Mouse (Mus musculus): ENCODE measurements around the gene Rbm3. TPM values are rescaled to one million over a fixed set of nuclear protein-coding genes. Genes with fewer than 3 reads are reported as not detected.

The Rbm3 gene
- 276 and 291 TPM in 2 replicates for polyA plus RNA-seq (2012; rRNA removed)

- peak within 1 kb of the TSS; percentile 99 for H3K27ac ChIP-seq (ENCODE audit: insufficient read depth, low read length)
- DNase-seq: peak; percentile 85 to 88
- H3K4me1 ChIP-seq (ENCODE audit: control insufficient read depth, insufficient read depth, low read length): no peaks in the 10 kb centered on the region
- peak within 1 kb of the TSS; percentile 98 for H3K4me3 ChIP-seq (replicated peaks; ENCODE audit: insufficient read depth, low read depth, low read length)
- no peak for TF ChIP-seq CTCF (IDR thresholded peaks at IDR 0.05; ENCODE audit: borderline replicate concordance, insufficient read depth, low read depth, low read length)
- TF ChIP-seq POLR2A (IDR thresholded peaks at IDR 0.05; ENCODE audit: borderline replicate concordance, insufficient read depth, low read length): peak; percentile 70; the same call in 1 of the 2 replicates
- H3K27me3 ChIP-seq (ENCODE audit: control insufficient read depth, insufficient read depth, low read length): no peaks in the 10 kb centered on the region
- WGBS: 12% methylated on average over 57 of the region's 65 CpGs
Observed at GRCm38 (mm10) chrX:8145153-8145991, at the start of gene Rbm3. Rbm3 (minus strand) TSS chrX:8145880.

DNA sequence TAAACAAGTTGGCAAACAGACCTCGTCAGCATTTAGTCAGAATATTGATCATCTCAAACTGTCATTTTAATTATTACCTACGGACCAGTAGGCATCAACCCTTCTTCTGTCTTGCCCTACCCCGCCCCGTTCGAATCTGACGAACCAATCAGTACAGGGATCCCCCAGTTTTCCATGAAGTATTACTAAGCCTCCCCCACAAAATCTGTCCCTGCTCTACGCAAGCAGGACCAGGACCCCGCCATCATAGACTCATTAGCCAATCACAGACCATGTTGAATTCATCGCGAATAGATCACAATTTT lies 47.7 kb upstream of the Rbm3 start, which contains the start of gene Ebp:
Ebp (minus strand) TSS at position 94 of the 305 bp plus-strand sequence.
- peak in 1 of 2 experiments; percentile 45 for DNase-seq
- Histone ChIP-seq H3K27me3 (ENCODE audit: control insufficient read depth, insufficient read depth, low read length) (no peaks in the 10 kb centered on the region), H3K4me3 (replicated peaks; ENCODE audit: insufficient read depth, low read depth, low read length) (peak within 1 kb of the TSS; percentile 97), H3K27ac (ENCODE audit: insufficient read depth, low read length) (peak within 1 kb of the TSS; percentile 95), H3K4me1 (ENCODE audit: control insufficient read depth, insufficient read depth, low read length) (peaks cover 6% of the 10 kb centered on the region; the same call in 1 of the 2 replicates)
- TF ChIP-seq CTCF (IDR thresholded peaks at IDR 0.05; ENCODE audit: borderline replicate concordance, insufficient read depth, low read depth, low read length) (no peak), POLR2A (IDR thresholded peaks at IDR 0.05; ENCODE audit: borderline replicate concordance, insufficient read depth, low read length) (no peak)
- 8% methylated on average over 10 of the region's 10 CpGs for WGBS

- WGBS: 6% methylated on average over 38 of the region's 38 CpGs
- TF ChIP-seq POLR2A (IDR thresholded peaks at IDR 0.05; ENCODE audit: borderline replicate concordance, insufficient read depth, low read length) (peak; percentile 63; the same call in 1 of the 2 replicates), CTCF (IDR thresholded peaks at IDR 0.05; ENCODE audit: borderline replicate concordance, insufficient read depth, low read depth, low read length) (no peak)
- peak; percentile 85 to 91 for DNase-seq
- peak overlapping the region; percentile 97 for H3K4me3 ChIP-seq (replicated peaks; ENCODE audit: insufficient read depth, low read depth, low read length)
- H3K27ac ChIP-seq (ENCODE audit: insufficient read depth, low read length): peak overlapping the region; percentile 95
- H3K4me1 ChIP-seq (ENCODE audit: control insufficient read depth, insufficient read depth, low read length): peaks cover 3% of the 10 kb centered on the region; the same call in 1 of the 2 replicates
- H3K27me3 ChIP-seq (ENCODE audit: control insufficient read depth, insufficient read depth, low read length): no peaks in the 10 kb centered on the region
Observed at GRCm38 (mm10) chrX:8192640-8193418, 47.1 kb upstream of the Rbm3 start.

GRCm38 (mm10) chrX:8192126-8192639 lies 46.5 kb upstream of the Rbm3 start:
- H3K4me3 ChIP-seq (replicated peaks; ENCODE audit: insufficient read depth, low read depth, low read length): peak overlapping the region; percentile 97
- H3K4me1 ChIP-seq (ENCODE audit: control insufficient read depth, insufficient read depth, low read length): 0 out of 2 replicates have a peak, but pooled peaks cover 2% of the 10 kb centered on the region
- DNase-seq: no peak
- H3K27me3 ChIP-seq (ENCODE audit: control insufficient read depth, insufficient read depth, low read length): no peaks in the 10 kb centered on the region
- 6% methylated on average over 13 of the region's 13 CpGs for WGBS
- TF ChIP-seq POLR2A (IDR thresholded peaks at IDR 0.05; ENCODE audit: borderline replicate concordance, insufficient read depth, low read length) (no peak), CTCF (IDR thresholded peaks at IDR 0.05; ENCODE audit: borderline replicate concordance, insufficient read depth, low read depth, low read length) (no peak)
- peak overlapping the region; percentile 95 for H3K27ac ChIP-seq (ENCODE audit: insufficient read depth, low read length)

DNA sequence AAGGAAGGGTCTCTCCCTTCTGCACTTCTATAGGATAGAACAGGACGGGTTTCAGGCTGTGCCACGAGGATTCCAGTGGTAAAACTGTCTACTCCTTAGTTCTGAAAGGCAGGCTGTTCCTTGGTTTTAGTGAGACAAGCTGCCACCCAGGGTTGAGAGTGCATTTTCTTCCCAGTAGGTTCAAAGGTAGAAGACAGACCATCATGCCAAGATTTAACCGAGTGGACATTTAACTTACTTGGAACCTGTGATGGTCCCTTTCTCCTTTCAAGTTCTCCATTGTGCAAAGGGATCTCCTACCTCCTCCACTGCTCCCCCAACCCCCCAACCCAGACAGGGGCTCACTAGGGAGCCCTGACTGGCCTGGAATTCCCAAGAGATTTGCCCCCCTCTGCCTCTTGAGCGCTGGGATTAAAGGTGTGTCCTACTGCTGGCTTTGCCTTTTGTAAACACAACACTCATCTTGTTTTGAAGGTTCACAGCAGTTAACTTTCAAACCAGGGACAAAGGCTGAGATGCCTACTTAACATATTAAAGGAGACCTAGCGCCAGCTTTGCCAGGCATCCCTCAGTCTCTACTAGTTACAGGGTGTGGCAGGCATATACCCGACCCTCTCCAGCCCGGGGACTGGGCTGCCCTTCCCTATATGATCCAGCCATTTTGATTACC lies 37.3 kb upstream of the Rbm3 start:
- TF ChIP-seq POLR2A (IDR thresholded peaks at IDR 0.05; ENCODE audit: borderline replicate concordance, insufficient read depth, low read length): no peak
- no peak for TF ChIP-seq CTCF (IDR thresholded peaks at IDR 0.05; ENCODE audit: borderline replicate concordance, insufficient read depth, low read depth, low read length)
- no peak for DNase-seq
- Histone ChIP-seq H3K4me3 (replicated peaks; ENCODE audit: insufficient read depth, low read depth, low read length) (no peak overlapping the region), H3K27ac (ENCODE audit: insufficient read depth, low read length) (no peak overlapping the region), H3K4me1 (ENCODE audit: control insufficient read depth, insufficient read depth, low read length) (no peaks in the 10 kb centered on the region), H3K27me3 (ENCODE audit: control insufficient read depth, insufficient read depth, low read length) (no peaks in the 10 kb centered on the region)
- 22% methylated on average over 7 of the region's 7 CpGs for WGBS

GRCm38 (mm10) chrX:8179646-8180045 lies 34.0 kb upstream of the Rbm3 start:
- WGBS: 86% methylated on average over 5 of the region's 5 CpGs
- TF ChIP-seq POLR2A (IDR thresholded peaks at IDR 0.05; ENCODE audit: borderline replicate concordance, insufficient read depth, low read length) (no peak), CTCF (IDR thresholded peaks at IDR 0.05; ENCODE audit: borderline replicate concordance, insufficient read depth, low read depth, low read length) (no peak)
- Histone ChIP-seq H3K4me1 (ENCODE audit: control insufficient read depth, insufficient read depth, low read length) (no peaks in the 10 kb centered on the region), H3K27me3 (ENCODE audit: control insufficient read depth, insufficient read depth, low read length) (no peaks in the 10 kb centered on the region), H3K27ac (ENCODE audit: insufficient read depth, low read length) (no peak overlapping the region), H3K4me3 (replicated peaks; ENCODE audit: insufficient read depth, low read depth, low read length) (no peak overlapping the region)
- no peak for DNase-seq

DNA sequence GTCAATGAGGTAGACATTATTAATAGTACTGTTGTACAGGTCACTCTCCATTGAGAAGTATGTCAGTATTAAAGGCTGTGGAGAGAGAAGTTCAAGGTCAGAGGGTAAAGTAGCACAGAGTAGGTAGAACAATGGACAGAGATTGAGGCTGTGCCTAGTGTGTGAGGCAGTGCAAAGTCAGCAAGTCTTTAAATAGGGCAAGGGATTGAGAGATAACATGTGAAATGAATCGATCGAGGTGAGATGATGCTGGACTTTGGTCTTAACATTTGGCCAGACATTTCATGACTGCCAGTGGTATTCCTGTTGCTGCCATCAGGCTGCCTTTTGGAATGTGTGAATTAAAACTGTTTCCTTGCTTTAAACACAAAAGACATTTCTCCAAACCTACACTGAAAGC lies 33.2 kb upstream of the Rbm3 start:
- WGBS: 96% methylated on average over 2 of the region's 2 CpGs
- no peak overlapping the region for H3K4me3 ChIP-seq (replicated peaks; ENCODE audit: insufficient read depth, low read depth, low read length)
- no peaks in the 10 kb centered on the region for H3K27me3 ChIP-seq (ENCODE audit: control insufficient read depth, insufficient read depth, low read length)
- TF ChIP-seq CTCF (IDR thresholded peaks at IDR 0.05; ENCODE audit: borderline replicate concordance, insufficient read depth, low read depth, low read length): no peak
- no peak for TF ChIP-seq POLR2A (IDR thresholded peaks at IDR 0.05; ENCODE audit: borderline replicate concordance, insufficient read depth, low read length)
- no peak overlapping the region for H3K27ac ChIP-seq (ENCODE audit: insufficient read depth, low read length)
- H3K4me1 ChIP-seq (ENCODE audit: control insufficient read depth, insufficient read depth, low read length): peaks cover 3% of the 10 kb centered on the region
- no peak for DNase-seq
